Mouse (Mus musculus): ENCODE measurements at regions not wholly inside any gene's neighbourhood (a gene's known extent, or its start where the extent isn't known, plus 50 kb on each side); places are given as distances from the start of the nearest gene placed in this dataset.
"Not testable (repeated sequence)": the region's sequence is repeated elsewhere in the genome, so short reads cannot be mapped to it uniquely, and the experiment has no call there.

GRCm38 (mm10) chr4:101366905-101367679, 52.0 kb upstream of the Ak4 start:
- DNase-seq (ENCODE audit: extremely low spot score in 1 of 2, low spot score in 1 of 2), result peak in 1 of 2 experiments; percentile 50

GRCm38 (mm10) chr4:101365299-101365698, 53.8 kb upstream of the Ak4 start:
- no peak for DNase-seq (ENCODE audit: extremely low spot score in 1 of 2, low spot score in 1 of 2)

- DNase-seq (ENCODE audit: extremely low spot score in 1 of 2, low spot score in 1 of 2), result no peak
These were observed 54.4 kb upstream of the Ak4 start for GRCm38 (mm10) chr4:101364716-101365115.

GRCm38 (mm10) chr4:101363231-101363630, 55.8 kb upstream of the Ak4 start:
- DNase-seq (ENCODE audit: extremely low spot score in 1 of 2, low spot score in 1 of 2), result not testable (repeated sequence)

- DNase-seq (ENCODE audit: extremely low spot score in 1 of 2, low spot score in 1 of 2), result no peak
These were observed 57.3 kb upstream of the Ak4 start for GRCm38 (mm10) chr4:101361779-101362178.

- no peak for DNase-seq (ENCODE audit: extremely low spot score in 1 of 2, low spot score in 1 of 2)
These were observed 58.8 kb upstream of the Ak4 start for GRCm38 (mm10) chr4:101360296-101360695.

GRCm38 (mm10) chr4:101359119-101359518, 60.0 kb upstream of the Ak4 start:
- DNase-seq (ENCODE audit: extremely low spot score in 1 of 2, low spot score in 1 of 2), result no peak

GRCm38 (mm10) chr4:101358525-101358924, 60.6 kb upstream of the Ak4 start:
- no peak for DNase-seq (ENCODE audit: extremely low spot score in 1 of 2, low spot score in 1 of 2)

GRCm38 (mm10) chr4:101357923-101358322, 61.2 kb upstream of the Ak4 start:
- no peak for DNase-seq (ENCODE audit: extremely low spot score in 1 of 2, low spot score in 1 of 2)

- peak in 1 of 2 experiments; percentile 31 for DNase-seq (ENCODE audit: extremely low spot score in 1 of 2, low spot score in 1 of 2)
These were observed 61.9 kb upstream of the Ak4 start for GRCm38 (mm10) chr4:101356954-101357891.

- peak; percentile 73 to 85 for DNase-seq (ENCODE audit: extremely low spot score in 1 of 2, low spot score in 1 of 2)
These were observed 62.8 kb upstream of the Ak4 start for GRCm38 (mm10) chr4:101356093-101356953.

- DNase-seq (ENCODE audit: extremely low spot score in 1 of 2, low spot score in 1 of 2), result peak in 1 of 2 experiments; percentile 20
These were observed 63.5 kb upstream of the Ak4 start for GRCm38 (mm10) chr4:101355431-101356092.

- DNase-seq (ENCODE audit: extremely low spot score in 1 of 2, low spot score in 1 of 2), result peak in 1 of 2 experiments; percentile 32
These were observed 64.1 kb upstream of the Ak4 start for GRCm38 (mm10) chr4:101354951-101355350.

- DNase-seq (ENCODE audit: extremely low spot score in 1 of 2, low spot score in 1 of 2), result no peak
These were observed 64.8 kb upstream of the Ak4 start for GRCm38 (mm10) chr4:101354086-101354855.

- DNase-seq (ENCODE audit: extremely low spot score in 1 of 2, low spot score in 1 of 2), result no peak
These were observed 66.9 kb upstream of the Ak4 start for GRCm38 (mm10) chr4:101352178-101352577.

GRCm38 (mm10) chr4:101351716-101352115, 67.4 kb upstream of the Ak4 start:
- no peak for DNase-seq (ENCODE audit: extremely low spot score in 1 of 2, low spot score in 1 of 2)

GRCm38 (mm10) chr4:101350656-101351055, 68.4 kb upstream of the Ak4 start:
- DNase-seq (ENCODE audit: extremely low spot score in 1 of 2, low spot score in 1 of 2), result no peak

- no peak for DNase-seq (ENCODE audit: extremely low spot score in 1 of 2, low spot score in 1 of 2)
These were observed 68.9 kb upstream of the Ak4 start for GRCm38 (mm10) chr4:101350222-101350621.

GRCm38 (mm10) chr4:101349413-101349812, 69.7 kb upstream of the Ak4 start:
- DNase-seq (ENCODE audit: extremely low spot score in 1 of 2, low spot score in 1 of 2), result peak in 1 of 2 experiments; percentile 53
